Mouse (Mus musculus): Measurements from ENCODE around the gene Agbl4.

Agbl4 gene

DNA sequence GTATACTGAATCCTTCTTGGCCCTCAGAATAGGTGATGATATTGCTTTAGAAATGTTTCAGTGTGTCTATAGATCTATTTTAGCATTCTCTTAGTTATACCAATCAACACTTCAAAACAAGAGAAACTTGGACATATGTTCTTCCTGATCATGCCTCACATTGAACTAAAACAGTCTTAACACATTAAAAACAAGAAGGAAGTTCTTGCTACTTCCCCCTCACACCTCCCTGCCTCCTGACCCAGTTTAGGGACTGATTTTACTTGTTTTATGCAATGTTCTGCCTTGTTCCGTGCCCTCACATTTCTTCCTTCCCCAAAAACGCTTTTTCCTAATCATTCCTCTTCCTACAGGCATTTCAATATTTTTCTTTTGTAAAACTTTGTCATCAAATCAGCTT lies 604.2 kb downstream of the Agbl4 start:
- 41% methylated on average over 2 of the region's 2 CpGs for WGBS

DNA sequence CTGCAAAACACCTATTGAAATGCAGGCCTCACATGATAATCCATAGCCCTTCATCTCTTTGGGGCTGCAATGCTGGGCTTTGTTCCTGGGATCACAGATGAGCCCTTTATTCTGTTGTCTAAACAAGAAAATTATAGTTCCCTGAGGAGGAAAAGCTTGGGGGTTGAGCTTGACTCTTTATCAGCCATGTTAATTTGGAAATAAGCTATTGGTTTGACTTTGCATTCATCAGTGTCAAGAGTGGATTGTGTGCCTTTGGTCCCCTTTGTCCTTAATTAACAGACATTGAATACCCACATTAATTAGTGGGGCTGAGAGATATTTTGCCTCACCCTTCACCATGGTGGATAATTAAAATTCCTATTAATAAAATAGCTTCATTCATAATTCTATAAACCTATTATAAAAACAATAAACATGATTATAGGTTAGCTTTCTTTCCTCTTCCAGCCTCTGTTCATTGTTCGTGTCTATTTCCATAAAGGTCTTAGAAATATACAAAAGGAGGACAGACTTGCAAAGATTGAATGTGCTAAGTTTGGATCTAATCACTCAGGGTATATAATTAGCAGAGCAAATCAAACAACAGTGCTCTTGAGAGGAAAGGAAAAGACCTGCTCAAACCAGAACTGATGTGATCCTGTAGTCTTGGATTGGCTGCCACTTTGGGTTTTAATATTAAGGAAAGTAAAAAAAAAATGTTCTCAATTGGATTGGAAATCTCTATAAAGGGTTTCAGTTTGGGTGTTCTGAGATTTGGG lies 607.4 kb downstream of the Agbl4 start:
- 54% methylated on average over 1 of the region's 1 CpGs for WGBS

DNA sequence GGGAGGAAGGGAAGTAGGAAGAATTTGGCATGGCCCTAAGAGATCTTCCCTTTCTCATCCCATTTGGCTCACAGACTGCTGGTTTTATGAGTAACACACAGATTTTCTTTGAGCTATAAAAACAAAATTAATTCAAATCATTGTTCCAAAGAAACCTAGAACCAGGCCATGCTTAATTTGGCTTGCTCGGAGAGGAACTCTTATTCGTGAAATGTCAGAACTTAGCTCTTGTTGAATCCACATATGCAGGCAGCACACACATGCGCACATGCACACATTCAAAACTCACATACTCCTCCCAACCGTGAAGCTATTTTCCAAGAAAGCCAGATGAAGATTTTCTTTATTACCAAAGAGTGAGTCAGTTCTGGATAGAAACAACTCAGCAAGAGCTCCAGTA lies 621.9 kb downstream of the Agbl4 start:
- WGBS, result 53% methylated on average over 4 of the region's 4 CpGs

DNA sequence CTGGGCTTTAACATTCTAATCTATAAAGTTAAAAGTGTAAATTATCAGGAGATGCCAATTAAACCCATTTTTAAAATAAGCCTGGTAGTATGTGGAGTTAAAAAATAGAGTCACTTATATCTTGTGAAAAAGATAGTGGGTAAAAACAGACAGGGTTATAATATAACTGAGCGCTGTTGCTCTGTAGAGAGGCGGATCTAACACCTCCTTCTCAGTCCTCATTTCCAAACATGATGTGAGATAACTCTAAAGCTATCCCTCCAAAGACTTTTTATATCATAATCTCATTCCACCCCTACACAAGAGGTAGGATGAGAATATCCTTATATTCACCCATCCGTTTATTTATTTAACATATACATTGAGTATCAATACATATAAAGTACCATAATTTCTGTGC lies 669.9 kb downstream of the Agbl4 start:
- WGBS, result 70% methylated on average over 3 of the region's 3 CpGs

DNA sequence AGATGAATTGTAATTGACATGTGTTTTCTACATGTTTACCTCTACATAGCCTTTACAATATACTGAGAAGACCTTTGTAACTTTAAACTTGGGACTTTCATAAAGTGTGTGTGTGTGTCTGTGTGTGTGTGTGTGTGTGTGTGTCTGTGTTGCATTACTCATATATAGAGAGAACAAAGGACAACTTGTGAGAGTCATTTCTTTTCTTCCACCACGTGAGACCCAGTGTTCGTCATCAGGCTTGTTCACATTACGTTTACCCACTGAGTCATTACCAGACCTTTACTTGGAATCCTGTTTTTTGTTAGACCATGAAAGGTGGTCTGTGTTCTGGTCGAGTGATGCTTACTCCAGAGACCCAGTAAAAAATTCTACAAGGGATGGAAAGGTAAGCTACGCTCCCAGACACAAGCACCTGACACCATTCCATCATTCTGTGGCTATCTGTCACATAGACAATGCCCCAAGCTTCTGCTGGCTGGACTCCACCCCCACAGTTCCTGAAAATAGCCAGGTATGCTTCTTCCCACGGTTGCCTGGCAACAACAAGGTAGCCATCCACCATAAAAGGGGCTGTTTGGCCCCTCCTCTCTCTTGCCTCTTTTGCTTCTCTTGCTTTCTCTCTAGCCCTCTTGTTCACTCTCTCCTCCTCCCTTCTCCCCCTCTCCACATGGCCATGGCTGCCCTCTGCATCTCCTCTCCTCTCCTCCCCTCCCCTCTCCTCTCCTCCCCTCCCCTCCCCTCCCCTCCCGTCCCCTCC lies 676.5 kb downstream of the Agbl4 start:
- WGBS, result 64% methylated on average over 6 of the region's 7 CpGs

DNA sequence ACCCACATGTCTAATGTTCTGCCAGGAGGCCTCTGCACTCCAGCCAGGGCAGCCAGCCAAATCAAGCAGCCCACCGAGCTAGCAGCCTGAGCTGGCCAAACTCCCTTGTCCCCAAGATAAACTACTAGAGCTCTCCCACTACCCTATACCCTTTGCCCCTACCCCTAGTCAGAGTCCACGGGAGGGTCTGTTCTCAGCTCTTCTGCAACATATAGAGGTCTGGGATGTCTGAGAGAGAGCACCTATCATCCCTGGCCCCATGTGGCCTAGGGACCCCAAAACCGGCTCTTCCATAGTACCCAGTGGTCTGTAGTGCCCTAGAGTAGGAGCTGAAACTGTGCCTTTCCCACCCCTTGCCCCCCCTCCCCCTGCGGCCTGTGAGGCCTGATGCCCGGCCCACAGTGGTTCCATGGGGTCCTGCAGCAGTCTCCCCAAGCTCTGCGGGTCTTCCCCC lies 677.3 kb downstream of the Agbl4 start:
- 70% methylated on average over 6 of the region's 6 CpGs for WGBS

DNA sequence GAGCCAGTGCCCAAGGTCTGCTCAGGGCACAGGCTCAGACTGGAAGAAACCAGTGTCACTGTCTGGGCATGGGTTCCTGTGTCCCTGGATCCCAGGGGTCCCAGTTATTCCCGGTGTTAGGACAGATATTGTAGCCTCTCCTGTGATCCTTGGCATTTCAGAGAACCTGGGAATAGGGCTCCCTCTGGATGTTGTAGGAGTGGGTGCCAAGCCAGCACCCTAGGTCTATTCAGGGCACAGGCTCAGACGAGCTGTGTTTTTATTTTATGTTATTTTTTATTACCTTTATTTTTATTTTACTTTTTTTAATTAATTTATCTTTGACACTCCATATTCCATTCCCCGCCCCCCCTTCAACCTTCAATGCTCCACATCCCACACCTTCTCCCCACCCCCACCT lies 680.3 kb downstream of the Agbl4 start:
- WGBS, result 88% methylated on average over 3 of the region's 3 CpGs

DNA sequence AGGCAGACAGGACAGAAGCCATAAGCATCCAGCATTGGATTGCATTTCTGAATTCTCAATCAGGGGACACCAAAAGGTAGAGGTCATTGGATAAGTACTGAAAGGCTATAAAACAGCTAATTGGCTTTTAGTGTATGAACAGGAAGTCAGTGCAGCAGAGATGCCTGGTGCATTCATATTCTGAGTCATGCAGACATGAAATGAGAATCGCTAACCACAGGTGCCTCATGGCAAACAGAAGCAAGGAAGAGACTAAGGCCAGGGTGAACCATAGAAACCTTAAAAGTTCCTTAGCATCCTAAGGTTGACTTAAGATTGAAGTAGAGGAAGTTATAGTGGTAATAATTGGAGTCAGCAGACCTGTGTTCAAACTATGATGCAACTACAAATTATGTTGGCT lies 687.9 kb downstream of the Agbl4 start:
- WGBS, result 93% methylated on average over 1 of the region's 1 CpGs

DNA sequence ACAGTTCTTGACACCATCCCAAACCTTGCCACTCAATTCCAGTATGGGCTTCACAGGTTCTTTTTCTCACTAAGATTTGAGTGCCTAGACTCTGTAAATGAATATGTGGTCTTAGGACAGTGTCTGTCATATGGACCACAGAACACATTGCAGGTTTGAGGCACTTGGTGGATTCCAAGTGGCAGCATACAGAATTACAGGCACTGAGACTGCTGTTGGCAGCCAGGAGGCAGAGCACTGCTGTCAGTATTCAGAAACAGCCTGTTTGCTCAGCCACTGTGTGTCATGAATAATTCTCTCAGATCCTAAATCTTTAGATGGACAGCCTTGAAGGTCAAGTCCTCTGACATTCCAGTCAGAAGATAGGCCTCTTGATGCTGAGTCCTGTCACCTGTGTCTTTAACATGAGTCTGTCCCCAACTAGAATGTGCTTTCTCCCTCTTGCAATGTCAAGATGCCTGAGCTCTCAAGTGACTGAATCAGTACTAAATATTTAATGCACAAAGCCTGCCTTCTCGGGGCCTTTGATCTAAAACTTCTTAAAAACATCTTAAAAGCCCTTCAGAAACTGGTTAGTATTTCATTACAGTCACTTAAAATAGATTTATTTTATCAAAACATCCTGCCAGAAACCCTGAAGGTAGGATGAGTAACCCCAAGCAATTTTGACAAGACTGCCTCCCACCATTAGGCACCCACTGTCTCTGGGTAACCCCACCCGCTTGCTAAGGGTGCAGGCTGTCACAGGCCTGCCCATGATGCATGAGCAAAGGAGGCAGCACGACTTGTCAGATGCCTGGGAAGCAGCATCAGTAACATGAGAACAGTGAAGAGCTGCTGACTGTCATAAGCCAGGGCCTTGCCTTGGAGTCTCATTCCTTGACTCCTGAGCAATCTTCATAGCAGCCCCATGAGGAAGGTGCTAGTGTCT lies 739.0 kb downstream of the Agbl4 start:
- WGBS, result 66% methylated on average over 3 of the region's 3 CpGs

DNA sequence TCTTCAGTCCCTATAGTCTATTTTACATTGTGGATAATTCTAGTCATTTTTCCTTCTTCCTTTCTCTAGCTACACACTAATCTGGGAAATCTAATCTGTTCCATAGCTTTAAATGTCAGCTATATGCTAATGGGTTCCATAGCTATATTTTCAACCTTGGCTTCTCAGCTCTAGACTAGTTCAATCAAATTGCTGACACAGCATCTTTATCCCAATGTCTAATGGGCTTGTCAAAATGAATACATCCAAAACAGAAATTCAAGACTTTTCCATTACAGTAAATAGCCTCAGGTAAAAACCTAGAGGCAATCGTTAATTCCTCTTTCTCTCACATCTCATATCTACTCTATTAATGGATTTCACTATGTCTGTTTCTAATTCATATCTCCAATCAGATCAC lies 750.3 kb downstream of the Agbl4 start:
- 90% methylated on average over 1 of the region's 1 CpGs for WGBS

DNA sequence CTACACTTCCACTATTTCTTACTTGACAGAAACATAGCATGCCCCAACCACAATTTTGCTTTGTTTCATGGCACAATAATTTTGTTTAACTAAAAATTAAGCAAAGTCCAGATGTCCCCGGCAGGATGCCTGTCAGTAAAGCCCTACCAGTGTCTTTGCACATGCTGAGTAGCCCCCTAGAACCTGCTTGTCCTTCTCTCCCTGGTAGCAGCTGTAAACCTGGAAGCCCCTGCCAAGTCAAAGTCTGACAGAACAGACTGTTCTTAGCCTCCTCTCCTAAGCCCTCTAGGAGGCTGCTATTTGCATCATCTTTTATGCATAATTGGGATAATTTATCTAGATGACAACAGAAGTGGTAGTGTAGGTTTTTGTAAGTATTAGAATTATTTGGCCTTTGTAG lies 758.4 kb downstream of the Agbl4 start:
- WGBS, result 54% methylated on average over 1 of the region's 1 CpGs

DNA sequence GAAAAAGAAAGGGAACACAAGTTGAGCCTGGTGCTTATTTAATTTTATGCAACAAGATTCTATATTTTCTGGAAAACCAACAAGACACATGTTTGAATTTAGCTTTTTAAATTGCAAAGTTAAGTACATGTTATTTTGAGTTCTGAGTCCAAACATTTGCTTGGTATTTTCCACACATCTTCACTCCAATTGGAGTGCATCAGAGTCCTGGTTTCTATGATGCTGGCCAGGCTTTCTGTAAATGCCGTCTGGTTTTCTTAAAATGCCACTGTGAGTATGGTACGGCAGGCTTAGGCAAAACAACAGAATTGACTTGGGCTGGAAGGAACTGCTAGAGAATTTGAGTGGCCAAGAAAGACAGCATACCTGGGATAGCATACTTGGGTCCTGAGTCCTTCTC lies 784.0 kb downstream of the Agbl4 start:
- WGBS, result 44% methylated on average over 2 of the region's 2 CpGs

DNA sequence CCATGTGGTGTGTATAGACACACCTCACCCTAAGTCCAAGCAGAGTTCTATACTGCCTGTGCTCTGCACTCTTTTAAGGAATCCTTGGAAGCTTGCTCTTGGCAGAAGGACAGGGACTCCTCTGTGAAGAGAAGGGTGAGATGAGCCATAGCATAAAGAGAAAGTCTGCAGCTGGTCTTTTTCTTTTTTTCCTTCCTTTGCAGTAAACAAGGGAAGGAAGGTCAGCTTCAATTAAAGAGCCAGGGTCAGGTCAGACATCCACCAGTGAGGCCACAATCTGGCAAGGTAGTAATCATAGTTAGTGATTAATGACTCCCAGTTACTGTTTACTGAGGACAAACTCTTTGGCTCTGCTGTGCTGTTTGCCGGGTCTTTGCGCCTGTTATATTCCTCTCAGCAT lies 802.6 kb downstream of the Agbl4 start:
- 74% methylated on average over 2 of the region's 2 CpGs for WGBS

DNA sequence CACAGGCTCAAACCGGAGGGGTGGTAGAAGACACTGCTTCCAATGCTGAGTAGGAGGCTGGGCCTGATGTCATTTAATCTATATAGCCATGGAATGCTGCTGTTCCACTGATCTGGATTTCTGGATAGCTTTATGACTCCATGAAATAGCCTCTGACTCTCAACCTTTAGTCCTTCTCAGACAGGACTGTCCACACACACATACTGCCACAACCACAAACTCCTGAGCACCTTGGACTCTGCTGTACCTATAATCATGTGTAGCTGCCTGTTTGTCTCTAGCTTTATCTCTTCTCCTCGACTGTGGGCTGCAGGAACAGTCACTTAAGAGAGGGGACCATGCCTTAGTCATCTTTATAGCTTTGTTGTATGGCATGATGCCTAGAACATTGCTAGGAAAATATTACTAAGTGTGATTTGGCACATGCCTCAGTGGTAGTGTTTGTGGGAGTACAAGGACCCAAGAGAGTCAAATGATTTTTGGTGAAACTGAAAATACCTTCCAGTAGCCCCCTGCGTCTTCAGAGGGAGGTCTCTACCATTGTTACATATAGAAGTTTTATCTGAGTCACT lies 817.8 kb downstream of the Agbl4 start:
- WGBS, result 37% methylated on average over 3 of the region's 3 CpGs

DNA sequence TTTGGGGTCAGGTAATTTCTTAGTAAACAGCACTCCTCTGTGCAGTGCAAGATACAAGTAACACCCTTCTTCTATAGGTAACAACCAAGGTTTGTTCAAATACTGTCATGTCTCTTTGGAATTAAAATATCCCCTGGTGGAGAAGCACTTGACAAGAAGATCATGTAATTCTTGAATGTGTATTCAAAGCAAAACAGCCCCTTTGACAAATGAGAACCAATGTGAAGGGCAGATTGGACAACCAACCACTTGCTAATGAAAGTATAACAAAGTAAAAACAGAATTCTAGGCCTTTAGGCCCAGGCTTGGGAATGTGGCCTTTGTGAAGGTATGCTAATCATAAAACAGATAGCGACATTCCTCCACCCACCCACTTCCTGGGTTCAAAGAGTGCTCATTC lies 821.6 kb downstream of the Agbl4 start:
- 71% methylated on average over 1 of the region's 1 CpGs for WGBS

DNA sequence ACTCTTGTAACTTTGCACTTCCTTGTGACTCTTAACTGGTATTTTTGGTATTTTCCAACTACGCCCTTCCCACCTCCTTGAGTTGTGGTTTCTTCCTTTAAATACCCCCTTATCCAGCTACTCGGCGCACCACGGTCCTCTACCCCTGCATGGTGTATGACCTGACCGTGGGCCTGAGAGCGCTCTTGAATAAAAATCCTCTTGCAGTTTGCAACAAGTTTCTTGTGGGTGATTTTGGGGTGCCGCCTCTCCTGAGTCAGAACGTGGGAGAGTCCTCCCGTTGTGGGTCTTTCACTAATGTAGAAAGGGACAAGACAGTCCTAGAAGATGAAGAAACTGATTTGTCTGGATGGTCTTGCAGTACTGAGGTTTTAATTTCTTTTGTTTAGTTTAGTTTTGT lies 822.1 kb downstream of the Agbl4 start:
- WGBS, result 90% methylated on average over 9 of the region's 9 CpGs

DNA sequence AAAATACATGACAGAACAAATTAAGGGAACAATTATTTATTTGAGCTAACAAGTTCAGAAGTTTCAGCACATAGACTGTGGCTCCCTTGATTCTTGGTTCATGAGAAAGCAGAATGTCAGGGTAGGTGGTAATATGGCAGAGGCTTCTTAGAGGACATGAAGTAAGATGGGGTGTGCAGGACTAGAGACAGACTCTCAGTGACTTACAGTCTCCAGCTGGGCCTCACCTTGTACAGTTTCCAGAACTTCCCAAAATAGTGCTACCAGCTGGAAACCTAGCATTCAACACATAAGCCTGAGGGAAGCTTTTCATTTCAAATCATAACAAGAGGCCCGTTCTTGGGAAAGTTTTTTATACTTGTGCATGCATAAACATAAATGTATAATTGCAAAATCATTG lies 836.4 kb downstream of the Agbl4 start:
- 25% methylated on average over 1 of the region's 1 CpGs for WGBS

DNA sequence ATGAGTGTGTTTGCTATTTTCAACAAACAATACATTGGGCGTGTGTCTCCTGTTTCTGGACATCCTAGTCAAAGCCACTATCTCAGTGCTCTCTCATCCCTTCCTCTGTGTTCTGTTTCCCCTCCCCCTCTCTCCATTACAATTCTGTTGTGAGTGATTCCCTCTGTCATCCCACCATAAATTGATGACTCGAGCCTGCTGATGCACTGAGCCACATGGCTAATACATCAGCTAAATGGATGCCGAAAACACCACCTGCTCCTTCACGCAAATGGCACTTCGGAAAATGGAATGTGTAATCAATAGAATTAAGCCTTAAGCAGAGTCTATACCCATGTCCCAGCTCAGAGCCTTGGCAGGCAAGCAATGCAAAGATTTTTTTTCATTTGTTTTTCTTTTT lies 854.5 kb downstream of the Agbl4 start:
- WGBS, result 74% methylated on average over 5 of the region's 5 CpGs

DNA sequence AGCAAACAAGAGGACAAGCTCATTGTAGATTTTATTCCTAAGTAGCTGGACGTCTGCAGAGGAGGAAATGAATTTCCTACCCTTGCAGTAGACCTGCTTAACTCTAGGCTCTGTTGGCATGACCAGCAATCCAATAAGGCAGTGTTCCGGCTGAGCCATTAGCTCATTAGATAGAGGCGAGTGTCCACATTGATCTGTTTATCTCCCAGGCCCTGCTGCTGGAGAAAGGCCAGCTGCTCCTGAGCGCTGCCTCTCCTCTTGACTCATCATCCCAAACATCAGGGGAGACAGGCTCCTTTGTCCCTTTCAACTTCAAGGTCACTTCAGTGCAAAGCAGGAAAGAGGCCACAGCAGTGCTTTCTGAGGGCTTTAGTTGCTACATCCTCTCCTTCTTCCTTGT lies 858.0 kb downstream of the Agbl4 start:
- 53% methylated on average over 4 of the region's 4 CpGs for WGBS

DNA sequence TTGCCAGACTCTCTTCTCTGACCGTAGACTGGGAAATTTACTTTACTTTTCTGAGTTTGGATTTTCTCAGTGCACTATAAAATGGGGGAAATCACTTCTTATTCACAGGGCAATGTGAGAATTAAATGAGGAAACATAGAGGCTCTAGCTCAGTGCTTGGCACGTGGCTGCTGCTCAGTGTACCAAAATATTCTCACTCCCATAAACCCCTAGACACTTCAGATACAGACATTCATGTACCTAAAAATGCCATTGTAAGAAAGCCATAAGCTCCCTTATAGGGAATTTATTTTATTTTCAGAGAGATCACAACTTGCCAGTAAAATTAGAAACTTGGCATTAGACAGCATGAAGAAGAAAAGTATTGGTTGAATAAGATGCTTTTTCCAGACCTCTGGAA lies 883.5 kb downstream of the Agbl4 start:
- WGBS, result 51% methylated on average over 2 of the region's 2 CpGs

DNA sequence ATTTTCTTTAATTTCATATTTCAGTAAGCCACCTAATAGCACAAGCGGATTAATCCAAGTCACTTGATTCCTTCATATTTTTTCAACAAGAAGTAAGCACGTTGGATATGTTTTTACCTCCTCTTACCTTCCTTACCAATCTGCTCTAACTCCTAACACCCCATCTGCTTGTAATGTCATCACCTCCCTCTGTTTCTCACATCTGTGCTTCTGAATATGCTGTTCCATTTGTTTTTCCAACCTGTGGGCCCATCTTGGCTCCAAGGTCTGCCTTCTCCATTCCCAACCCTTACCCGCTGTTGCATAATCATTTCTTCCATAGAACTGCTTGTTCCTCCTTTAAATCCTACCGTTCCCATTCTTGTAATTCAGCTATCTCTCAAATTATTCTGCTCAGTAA lies 884.4 kb downstream of the Agbl4 start:
- 70% methylated on average over 4 of the region's 4 CpGs for WGBS

DNA sequence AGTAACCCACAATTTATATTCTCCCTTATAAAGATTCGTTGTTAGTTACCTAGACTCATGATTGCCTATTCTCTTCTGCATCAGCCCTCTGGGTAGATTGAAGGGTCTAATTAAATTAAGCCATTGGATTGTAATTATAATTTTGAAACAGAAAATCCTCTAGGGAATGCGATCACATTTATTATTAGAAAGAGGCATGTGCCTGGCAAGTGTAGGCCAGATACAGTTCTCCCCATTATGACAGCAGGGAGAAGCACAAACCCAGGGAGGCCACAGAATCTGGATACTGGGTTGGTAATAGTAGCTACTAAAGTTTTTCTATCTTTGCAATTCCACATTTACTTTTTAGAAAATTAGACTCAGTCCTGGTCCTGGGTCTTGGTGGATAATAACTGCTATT lies 887.2 kb downstream of the Agbl4 start:
- WGBS, result 74% methylated on average over 2 of the region's 2 CpGs

Data from cerebral cortex, adult 2 months (tissue).